ENCODE assay signal across 11 mouse cellular contexts in the genomic region with DNA sequence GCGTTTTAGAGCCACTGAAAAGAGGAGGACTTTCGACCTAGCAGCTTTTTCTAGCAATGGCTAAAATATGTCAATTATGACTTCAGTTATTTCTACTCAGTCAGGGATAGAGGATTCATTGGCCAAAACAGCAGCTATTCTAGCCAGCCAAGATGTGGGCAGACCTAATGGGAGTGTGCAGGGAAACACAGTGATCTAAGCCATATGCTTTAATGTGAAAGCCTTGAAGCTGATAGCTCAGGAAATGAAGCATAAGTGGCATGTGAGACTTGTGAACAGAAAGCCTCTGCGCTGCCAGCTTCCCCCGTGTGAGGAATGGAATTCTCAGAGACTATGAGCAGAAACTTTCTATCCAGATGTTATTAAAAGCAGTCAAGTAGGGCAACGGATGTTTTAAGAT.
DNase-seq lines count a peak whose midpoint lies in the region.
"Had no signal": no experiment of that assay in that cellular context is flagged by ENCODE, and none has a peak within 500 bp of the region (broad histone marks: within the 10 kb centered on the region; RNA-seq: fewer than 3 reads in every experiment).

No protein-coding gene starts in this region.

- peak; percentile 6 to 30 for DNase-seq in frontal cortex, adult 2 months (ENCODE audit: extremely low spot score in 1 of 2, low spot score in 1 of 2)
- no peak for DNase-seq in frontal cortex, postnatal 10 days (ENCODE audit: low spot score in 2 of 2)
- DNase-seq in Muller cell, postnatal 12 days (ENCODE audit: inconsistent ontology term), result peak; percentile 64
- DNase-seq in embryo, embryonic 10.5 days (ENCODE audit: low spot score), result peak; percentile 27
- peak; percentile 8 for DNase-seq in layer of hippocampus, adult 9-10 months (ENCODE audit: low spot score)
- no peak for DNase-seq in adrenal gland, postnatal 14 days
- DNase-seq in spleen, postnatal 36 days (ENCODE audit: low spot score in 2 of 2), result no peak
- DNase-seq: cerebellum, adult 8-10 months; heart, adult 18-20 months; kidney, adult 8-10 months; thymus, adult 2 months had no signal

Comparison
In these comparisons a context has a peak if more than half of its experiments do, and no peak if none do; other contexts are left out.
1. DNase-seq: peak in frontal cortex, adult 2 months (2 of 2), Muller cell, postnatal 12 days (single experiment), embryo, embryonic 10.5 days (single experiment) and layer of hippocampus, adult 9-10 months (single experiment); none in frontal cortex, postnatal 10 days (0 of 2), adrenal gland, postnatal 14 days (single experiment) and spleen, postnatal 36 days (0 of 2).